Mouse (Mus musculus) layer of hippocampus, postnatal 10 days (tissue): ENCODE measurements at regions not wholly inside any gene's neighbourhood (a gene's known extent, or its start where the extent isn't known, plus 50 kb on each side); places are given as distances from the start of the nearest gene placed in this dataset.

ENCODE experiments used
- DNase-seq, 2 experiments: peaks; one replicate each; pipeline ENCODE4 v3.0.0; 2021; ENCODE audit warnings: low spot score in 2 of 2

DNA sequence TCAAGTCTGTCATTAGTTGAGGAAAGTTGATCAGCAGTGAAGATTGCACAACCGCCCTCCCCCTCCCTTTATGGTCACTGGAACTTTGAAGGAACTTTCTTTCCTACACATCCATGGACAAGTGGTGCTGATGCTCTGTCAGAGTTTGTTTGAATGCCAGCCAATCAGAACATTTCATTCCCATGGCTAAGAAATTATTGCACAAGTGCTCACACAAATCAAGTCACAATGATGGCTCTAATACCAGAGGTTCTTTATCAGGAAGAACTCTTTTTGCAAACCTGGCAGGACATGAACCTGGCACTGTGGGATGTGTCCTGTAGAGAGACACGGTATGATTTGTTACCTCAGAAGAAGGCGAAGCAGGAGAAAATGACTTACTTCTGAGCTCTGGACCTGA, 54.3 kb upstream of the Spry2 start:
- DNase-seq: no peak

DNA sequence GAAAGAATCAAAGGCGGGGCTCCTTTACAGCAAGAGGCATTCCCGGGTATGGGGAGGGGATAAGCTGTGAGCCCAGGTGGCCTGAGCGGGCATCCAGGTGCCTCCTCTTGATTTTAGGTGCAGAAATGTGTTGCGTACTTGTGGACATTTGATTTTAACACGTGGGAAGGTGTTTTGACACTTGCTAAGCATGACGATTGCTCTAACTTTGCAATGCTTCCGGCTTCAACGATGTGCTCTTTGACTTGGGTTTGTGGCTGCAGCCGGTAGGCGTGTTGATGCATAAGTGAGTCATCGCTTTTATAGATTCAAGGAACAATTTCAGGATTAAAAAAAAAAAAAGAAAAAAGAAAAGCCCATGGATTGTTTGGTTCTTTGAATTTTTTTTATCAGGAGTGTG, 58.5 kb upstream of the Spry2 start:
- no peak for DNase-seq

DNA sequence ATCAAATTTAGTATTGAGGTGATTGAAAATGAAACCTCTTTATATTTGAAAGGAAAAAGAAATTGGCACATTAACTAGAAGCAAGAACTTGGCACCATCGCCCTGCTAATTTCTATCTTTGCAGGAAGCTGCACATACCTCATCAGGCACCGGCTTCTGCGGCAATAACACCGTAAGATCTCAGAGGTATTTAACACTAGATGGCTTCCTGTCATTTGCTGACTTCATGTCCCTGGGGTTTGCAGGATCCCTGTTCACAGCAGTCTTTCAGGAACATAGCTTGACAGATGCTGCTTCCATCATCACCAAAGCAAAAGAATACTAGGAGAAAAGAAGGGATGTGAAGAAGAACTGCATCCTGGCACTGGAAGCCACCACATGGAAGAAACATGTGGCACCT, 60.2 kb upstream of the Spry2 start:
- no peak for DNase-seq

DNA sequence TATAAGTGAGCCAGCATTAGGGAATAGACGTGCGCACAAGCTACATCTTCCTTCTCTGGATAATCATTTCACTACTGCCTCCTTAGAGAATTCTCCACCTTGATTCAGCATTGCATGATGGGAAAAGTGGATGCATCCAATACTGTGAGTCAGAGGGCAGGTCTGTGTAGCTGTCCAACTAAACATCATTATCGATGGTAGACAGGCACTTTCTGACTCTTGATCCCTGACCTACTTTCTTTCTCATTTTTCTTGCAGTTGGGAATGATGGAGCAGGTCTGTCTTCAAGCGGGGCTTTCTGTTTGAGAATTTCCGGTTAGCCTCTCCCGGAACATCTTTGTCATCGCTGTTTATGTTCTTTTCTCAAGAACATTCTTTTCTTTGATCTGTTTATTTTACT, 61.4 kb upstream of the Spry2 start:
- no peak for DNase-seq

DNA sequence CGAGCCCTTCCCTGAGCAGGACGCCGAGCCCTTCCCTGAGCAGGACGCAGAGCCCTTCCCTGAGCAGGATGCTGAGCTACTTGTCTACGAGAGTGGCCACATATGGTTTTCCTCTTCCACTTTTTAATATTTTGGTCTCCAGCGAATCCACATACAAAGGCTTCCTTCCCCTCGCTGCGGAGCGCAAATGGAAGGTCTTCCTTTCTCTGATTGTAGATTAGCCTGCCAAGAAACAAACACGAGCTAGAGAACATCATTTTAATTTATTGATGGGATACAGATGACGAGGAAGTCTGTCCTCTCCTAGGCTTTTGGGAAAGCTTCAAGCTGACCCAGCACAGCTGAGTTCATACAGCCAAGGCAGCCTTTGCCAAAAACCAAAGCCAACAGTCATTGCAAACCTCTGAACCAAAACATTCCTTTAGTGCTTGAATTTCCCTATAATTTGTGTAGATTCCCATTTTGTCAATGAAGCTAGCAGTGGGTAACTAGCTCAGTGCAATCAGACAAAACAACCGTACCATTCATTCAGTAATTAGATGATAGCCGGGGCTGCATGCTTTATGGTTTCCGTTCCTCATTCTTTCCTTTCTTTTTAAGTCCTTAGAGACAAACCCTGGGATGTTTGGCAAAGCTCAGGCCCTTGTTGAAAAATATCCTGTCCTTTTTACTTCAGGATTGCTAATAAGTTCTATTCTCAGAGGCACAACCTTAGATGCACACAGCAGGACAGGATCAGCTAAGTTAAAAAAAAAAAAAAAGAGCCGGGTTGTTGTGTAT, 83.1 kb upstream of the Spry2 start:
- DNase-seq: no peak

DNA sequence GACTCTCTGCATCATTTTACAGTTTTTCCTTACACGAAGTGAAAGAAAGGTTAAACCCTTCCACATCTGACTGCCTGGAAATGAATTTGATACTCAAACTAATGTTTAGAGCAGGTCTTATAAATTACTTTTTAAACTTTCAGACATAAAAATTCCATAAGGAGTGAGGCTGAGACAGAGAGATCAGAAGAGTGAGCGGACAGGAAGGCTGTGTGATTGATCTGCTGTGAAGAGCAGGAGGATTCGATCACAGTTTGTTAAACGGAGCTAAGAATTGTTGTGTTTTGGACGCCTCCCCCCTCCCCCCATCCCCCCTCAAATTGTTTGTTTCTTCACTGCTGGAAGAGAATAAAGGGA, 83.7 kb upstream of the Spry2 start:
- no peak for DNase-seq

DNA sequence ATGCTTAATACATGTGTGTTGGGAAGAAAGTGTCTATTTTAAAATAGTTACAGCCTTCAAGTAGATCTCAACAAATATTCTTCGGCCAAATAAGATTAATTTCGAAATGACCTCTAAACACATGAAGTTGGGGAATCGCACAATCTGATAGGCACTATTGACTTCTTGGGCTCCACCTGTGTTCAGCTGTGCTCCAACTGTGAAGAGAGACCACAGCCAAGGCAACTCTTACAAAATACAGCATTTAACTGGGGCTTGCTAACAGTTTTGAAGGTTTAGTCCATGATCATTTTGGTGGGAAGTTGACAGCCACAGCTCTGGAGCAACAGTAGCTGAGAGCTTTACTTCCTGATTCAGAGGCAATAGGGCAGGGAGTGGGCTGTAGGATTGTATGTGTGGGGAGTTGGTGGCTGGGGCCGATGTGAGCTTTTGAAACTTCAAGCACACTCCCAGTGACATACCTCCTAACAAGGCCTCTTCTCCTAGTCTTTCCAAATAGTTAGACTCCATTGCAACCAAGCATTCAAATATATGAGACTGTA, 90.8 kb upstream of the Spry2 start:
- no peak for DNase-seq

DNA sequence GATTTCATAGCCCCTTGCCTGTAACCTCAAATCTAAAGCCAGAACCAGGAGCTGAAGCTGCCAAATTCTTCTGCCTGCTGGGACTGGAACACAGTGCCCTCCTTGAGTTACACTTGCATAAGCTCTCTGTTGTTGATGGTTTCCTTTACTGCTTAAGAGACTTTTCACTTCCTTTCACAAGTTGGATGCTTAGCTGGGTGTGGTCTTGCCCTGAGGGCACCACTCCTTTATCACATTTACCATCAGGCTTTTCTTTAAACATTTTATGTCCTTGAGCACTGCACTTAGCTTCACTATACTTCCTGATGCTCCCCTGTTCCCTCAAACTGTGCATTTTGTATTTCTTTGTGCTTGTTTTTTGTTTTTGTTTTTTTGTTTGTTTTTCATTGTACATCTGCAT, 92.1 kb upstream of the Spry2 start:
- no peak for DNase-seq

DNA sequence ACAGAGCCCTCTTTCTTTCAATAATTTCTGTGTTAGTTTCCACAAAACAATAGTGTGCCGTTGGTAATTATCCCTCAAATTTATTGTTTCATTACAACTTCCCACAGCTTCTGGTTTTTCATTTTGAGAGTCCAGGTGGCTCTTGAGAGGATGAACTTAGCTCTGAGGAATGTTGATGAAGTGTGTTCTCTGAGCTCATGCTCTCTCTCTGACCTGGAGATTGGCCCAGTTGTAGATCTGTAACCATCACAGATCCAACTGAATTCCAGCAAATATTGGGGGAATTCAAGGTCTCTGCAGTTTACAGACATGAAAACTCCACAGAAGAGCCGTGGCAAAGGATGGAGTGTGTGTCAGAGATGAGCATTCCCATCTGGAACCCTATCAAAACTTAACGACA, 96.5 kb upstream of the Spry2 start:
- DNase-seq: no peak

DNA sequence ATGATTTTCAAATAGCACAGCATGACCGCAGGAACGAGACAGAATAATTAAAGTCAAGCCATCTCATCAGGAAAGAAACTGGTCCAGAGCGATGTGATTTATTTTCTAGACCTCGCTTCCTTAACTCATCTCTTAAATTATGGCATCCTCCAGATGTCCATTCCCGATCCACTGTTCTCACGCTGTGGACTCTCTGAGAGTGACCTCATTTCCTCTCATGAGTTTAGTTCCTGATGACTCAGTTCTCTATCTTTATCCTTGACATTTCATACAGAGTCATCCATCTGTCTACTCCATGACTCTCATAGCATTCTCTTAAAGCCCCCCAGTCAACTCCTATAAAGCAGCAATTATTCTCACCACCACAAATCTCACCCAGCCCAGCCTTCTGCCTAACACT, 103.2 kb upstream of the Spry2 start:
- DNase-seq: no peak

DNA sequence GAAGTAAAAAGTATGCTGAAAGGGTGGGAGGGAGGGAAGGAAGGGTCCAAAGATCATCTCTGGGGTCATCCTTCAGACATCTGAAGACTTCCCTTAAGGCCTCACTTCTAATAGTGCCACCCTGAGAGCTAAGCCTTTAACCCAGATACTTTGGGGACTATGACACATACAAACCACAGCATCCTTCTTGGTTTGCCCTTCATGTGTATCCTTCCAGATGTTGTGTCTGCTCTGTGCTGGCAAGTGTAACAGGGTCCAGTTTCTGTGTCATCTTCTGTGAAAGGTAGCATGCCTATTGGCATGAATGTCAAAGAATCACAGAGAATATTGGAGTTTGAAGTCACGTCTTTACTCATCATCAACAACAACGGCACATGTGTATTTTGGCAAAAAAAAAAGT, 98.2 kb upstream of the Trim52 start:
- DNase-seq: no peak

DNA sequence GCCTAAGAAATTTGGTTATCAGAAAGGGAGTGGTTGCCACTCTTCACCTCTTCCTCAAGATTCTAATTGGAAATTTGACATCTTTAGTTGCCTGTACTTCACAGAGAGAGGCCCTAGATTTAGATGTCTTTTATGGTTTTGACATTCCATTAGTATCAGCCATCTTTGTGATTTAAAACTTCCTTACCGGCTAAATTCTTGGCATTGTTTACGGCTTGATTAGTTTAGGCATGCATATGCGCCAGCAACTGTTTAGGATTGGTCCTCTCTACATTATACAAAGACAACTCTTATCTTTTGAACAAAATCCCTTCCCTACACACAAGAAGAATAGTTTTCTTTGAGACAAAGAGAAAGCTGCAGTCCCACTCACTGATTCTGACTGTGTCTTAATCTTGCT, 97.0 kb upstream of the Trim52 start:
- no peak for DNase-seq

DNA sequence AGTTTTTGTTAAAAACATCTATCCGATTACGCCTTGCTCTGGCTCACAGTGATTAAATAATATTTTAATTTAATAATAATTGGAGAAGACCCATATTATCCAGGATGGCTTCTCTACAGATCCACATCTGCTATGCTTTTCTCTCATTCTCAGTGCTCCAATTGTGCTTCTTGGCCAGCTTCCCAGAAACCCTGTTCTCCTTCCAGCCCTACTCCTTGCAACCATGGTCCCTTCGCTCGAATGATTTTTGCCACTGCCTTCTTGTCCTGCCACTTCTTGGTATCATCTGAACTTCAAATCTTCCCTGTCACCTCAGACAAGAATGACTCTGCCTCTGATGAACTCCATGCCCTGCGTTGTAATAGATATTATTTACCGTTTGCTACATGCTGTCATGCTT, 95.0 kb upstream of the Trim52 start:
- DNase-seq: peak in 1 of 2 experiments; percentile 22

DNA sequence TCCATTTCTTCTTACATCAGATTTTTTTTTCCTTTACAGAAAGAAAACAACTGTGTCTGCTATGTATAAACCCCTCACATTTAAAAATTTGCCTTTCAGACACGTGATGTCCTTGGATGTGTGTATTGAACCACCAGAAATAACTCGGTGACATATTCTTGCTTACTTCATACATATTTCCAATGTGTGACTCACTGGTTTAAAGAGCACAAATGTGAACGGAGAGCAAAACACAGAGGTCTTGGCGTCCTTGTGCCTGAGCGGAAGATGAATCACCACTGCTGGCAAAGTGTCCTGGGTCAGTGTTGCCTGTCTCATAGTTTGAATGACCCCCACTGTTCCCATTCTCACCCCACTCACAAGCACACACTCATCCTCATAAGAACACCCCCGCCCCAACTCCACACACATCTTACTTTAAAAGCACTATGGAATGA, 94.0 kb upstream of the Trim52 start:
- no peak for DNase-seq

DNA sequence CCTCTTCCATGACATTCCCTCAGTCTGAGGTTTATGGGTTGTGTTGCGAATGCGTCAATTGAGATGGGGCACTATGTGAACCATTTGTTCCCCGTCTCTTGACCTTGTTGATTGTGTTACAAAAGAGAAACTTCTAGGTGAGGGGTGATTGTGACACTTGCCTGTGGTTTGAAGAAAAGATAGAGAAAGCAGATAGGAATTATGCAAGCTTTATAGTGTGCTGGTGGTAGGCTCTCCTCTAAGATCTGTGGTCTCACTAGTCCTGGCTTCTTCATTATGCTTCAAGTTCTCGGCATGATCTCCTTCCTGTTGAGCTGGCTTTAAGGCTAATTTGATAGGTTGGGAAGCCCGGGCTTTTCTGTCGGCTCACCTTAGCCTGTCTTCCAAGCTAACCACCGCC, 83.2 kb upstream of the Trim52 start:
- DNase-seq: no peak

DNA sequence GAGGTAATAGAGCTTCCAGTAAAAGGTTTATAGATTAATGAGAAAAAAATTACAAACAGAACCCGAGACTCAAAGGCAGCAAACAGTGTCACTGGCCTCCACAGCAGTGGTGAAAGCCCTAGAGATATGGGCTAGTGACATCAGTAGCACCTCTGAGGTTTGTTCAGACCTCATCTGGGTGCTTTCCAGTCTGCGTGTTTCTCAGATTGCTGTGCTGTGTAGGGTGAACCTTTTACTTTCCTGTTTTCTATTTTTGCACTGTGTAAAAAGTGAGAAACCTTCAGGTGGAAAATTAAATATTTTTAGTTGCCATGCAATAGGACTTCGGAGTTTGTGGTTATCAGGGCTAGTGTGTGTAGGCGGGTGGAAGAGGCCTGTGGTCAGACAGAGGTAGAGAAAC, 79.2 kb upstream of the Trim52 start:
- DNase-seq: no peak

DNA sequence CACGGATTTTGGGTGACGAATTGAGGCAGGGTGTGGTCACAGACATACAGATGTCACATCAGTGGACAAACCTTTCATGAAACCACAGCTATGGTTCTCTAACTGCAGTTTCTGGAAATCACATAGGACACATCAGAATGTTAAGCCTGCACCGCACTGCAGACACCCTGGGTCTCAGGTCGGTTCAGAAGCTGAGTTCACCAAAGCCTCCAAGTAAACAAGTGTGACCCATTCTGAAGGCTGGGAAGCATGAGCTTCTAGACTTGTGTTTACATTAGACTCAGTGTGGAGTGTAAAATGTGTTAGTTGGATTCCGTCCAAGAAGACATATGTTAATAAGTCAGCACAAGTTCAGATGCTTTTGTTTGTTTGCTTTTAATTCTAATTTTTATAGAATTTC, 78.3 kb upstream of the Trim52 start:
- no peak for DNase-seq

DNA sequence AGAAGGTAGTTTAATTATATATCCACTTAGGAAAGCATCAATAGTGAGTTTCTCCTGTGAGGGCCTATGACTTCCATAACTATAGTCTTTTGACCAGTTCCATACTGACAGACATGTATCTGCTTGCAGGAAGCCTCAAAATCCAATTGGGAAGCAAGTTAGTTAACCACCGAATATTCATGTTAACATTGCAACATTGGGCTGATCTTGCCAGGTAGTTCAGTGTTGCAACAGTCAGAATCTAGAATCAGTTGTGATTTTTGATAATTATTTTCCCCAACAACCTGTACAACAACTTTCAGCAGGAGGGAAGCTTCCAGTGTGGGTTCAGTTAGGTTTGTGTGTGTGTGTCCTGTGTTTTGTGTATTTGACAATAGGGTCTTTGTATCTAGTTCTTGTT, 74.9 kb upstream of the Trim52 start:
- DNase-seq: no peak

DNA sequence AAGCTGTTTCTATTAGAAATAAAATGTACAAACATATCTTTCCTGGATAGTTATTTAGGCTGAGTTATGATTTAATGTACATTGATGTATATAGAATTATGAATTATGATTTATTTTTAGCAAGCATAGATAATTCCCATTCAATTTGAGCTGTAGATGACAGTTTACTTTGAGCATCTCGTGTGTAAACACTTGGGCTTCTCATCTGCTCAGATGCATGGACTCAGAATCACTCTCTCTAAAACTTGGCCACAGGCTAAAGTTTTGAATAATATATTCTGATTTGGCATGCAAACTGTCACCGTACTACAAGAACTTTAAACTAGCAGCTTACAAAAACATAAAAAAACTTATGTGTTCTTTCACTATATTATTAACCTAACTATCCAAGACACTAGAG, 72.2 kb upstream of the Trim52 start:
- DNase-seq: no peak

DNA sequence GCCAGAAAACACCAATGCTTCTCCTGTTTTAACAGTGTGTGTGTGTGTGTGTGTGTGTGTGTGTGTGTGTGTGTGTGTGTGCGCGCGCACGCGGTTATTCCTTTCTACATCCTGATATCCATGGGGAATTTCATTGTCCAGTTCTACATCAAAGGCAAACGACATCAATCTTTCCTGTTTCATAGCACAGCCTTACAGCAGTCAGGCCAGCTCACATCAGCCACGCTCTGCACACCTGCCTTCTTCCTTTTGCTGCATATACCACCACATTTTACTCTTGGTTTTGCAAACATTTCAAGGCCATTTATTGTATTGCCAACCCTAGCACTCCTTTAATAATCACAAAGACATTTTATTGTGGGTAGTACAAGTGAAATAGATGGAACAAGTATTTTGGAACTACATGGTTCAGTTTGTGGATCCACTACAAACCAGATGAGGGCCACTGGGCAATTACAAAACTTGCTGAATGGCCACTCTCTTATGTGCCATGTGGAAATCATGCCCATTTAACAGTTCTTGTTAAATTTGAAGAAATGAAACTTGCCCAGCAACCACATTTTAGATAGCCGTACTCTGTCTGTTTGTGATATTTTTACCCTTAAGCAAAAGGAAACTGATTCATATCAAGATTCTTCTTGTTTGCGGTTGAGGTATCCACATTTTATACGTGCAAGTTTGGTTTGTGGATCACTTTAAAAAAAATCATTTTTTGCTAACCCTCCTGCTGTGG, 70.9 kb upstream of the Trim52 start:
- no peak for DNase-seq

DNA sequence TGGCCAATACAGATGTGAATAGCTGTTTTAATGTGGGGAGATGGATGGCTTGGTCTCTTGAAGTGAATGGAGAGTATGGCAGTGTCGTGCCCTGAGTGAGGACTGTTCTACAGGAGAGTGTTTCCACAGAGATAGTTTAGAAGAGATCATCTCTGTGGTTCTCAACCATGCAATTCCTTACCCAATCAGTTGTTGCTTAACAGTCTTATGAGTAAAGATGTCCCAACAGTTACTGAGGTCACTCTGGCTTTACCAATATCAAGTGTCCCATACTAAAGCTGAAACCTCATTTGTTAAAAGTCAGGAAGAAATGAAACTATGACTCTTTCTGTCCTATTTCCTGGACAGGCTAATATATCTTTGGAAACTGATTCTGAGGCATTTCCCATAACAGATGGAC, 61.7 kb upstream of the Trim52 start:
- no peak for DNase-seq

DNA sequence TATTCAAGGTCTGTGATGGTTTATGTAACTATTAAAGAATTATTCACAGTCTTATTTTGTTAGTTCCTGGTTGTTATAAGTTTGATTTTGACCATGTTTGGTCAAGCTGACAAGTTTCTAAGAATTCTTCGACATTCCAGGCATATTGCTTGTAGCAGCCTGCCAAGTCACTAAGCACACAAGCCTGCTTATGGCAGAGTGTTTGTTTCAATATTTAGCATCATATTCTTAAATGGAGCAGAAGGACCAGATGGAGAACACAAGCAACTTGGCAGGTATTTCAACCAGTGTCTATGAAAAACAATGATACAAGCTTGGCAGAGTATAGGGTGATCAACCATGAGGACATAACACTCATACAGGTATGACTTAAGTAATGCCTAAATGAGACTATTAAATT, 55.8 kb upstream of the Trim52 start:
- DNase-seq: no peak
